Mouse (Mus musculus) limb, embryonic 10.5 days (tissue): Measurements from ENCODE around the gene Zdhhc6. TPM values are rescaled to one million over a fixed set of nuclear protein-coding genes. Genes with fewer than 3 reads are reported as not detected.

Experiments used
- DNase-seq: peaks from one replicate; pipeline ENCODE4 v3.0.0-alpha.2; 2017; ENCODE audit warnings: low spot score
- H3K27ac ChIP-seq: fragments of 300-500 bp; sonication (generic); 2 replicates; pipeline ENCODE4 v1.5.1; 2016; ENCODE audit warnings: mild to moderate bottlenecking
- H3K27me3 ChIP-seq: fragments of 300-500 bp; sonication (generic); 2 replicates; pipeline ENCODE4 v1.6.1; 2016; ENCODE audit warnings: low read depth, mild to moderate bottlenecking; ENCODE audit not compliant: poor library complexity, severe bottlenecking
- H3K36me3 ChIP-seq: fragments of 300-500 bp; sonication (generic); 2 replicates; pipeline ENCODE4 v1.6.1; 2016; ENCODE audit warnings: mild to moderate bottlenecking, moderate library complexity
- H3K4me1 ChIP-seq: fragments of 300-500 bp; sonication (generic); 2 replicates; pipeline ENCODE4 v1.6.1; 2016
- H3K4me3 ChIP-seq: fragments of 300-500 bp; sonication (generic); 2 replicates; pipeline ENCODE4 v1.5.1; 2016; ENCODE audit warnings: mild to moderate bottlenecking, moderate library complexity
- H3K9me3 ChIP-seq: fragments of 300-500 bp; sonication (generic); replicated peaks from 2 replicates; pipeline ENCODE4 v1.6.1; 2016; ENCODE audit warnings: mild to moderate bottlenecking
- WGBS: fragments of 180-500 bp; shearing (Covaris S2); methylation state at CpG from one replicate; pipeline ENCODE4 v1.1.7; 2016; 5-methylcytosine and 5-hydroxymethylcytosine counted together
- polyA plus RNA-seq: library from polyadenylated mRNA; unstranded; fragments of >200 nt; fragmentation: Nextera tagmentation; extraction: Ambion mirVana; gene quantifications from 2 replicates; pipeline ENCODE4 v1.2.1, GENCODE M21; 2016

Zdhhc6 gene
- polyA plus RNA-seq, 1 experiment from 2014 or later: 120 TPM

DNA sequence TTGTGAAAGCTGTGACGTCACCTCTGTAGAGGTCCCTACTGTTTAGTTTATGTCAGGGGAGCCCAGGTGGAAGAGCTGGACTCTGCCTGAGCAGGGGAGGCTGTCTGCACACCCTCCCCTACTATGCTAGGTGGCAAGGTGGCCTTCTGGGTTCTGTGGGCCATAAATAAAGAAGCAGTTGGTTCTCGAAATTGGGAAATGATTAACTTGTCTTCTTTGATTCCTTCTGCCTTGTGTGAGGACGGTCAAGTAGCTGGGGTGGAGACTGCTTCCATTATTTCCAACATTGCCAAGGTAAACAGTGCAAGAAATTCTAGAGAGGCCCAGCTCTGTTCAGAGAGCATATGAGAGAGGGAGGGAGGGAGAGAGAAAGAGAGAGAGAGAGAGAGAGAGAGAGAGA lies 47.7 kb downstream of the Zdhhc6 start:
- H3K27ac ChIP-seq: no peak overlapping the region
- no peak overlapping the region for H3K4me3 ChIP-seq
- WGBS: 88% methylated on average over 3 of the region's 3 CpGs
- H3K4me1 ChIP-seq: no peaks in the 10 kb centered on the region
- no peak for DNase-seq
- H3K27me3 ChIP-seq: no peaks in the 10 kb centered on the region
- H3K9me3 ChIP-seq: no peaks in the 10 kb centered on the region
- H3K36me3 ChIP-seq: no peaks in the 10 kb centered on the region

GRCm38 (mm10) chr19:55266786-55267185 lies 49.0 kb downstream of the Zdhhc6 start:
- Histone ChIP-seq H3K9me3 (no peaks in the 10 kb centered on the region), H3K4me1 (no peaks in the 10 kb centered on the region), H3K27me3 (no peaks in the 10 kb centered on the region), H3K27ac (no peak overlapping the region), H3K36me3 (no peaks in the 10 kb centered on the region), H3K4me3 (no peak overlapping the region)
- no peak for DNase-seq
- 75% methylated on average over 3 of the region's 3 CpGs for WGBS

DNA sequence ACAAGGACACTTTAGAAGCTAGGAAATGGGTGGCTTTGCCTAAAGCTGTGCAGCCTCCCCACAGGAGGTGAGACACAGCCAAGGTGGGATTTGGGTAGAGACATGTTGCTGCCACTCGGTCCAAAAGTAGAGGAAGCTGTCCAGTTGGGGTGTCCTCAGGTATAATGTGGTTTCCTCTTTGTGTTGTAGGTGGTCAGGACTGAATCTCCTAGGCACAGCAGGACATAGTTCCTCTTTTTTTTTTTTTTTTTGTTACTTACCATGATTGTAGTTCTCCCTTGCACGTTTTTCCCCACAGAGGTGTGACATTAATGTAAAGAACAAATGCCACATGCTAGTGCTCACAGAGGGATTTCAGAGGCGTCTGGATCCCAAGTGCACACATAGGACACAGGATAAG lies 50.6 kb downstream of the Zdhhc6 start:
- Histone ChIP-seq H3K4me1 (no peaks in the 10 kb centered on the region), H3K27ac (no peak overlapping the region), H3K4me3 (no peak overlapping the region), H3K27me3 (no peaks in the 10 kb centered on the region), H3K9me3 (no peaks in the 10 kb centered on the region), H3K36me3 (no peaks in the 10 kb centered on the region)
- WGBS: 86% methylated on average over 3 of the region's 3 CpGs
- no peak for DNase-seq

DNA sequence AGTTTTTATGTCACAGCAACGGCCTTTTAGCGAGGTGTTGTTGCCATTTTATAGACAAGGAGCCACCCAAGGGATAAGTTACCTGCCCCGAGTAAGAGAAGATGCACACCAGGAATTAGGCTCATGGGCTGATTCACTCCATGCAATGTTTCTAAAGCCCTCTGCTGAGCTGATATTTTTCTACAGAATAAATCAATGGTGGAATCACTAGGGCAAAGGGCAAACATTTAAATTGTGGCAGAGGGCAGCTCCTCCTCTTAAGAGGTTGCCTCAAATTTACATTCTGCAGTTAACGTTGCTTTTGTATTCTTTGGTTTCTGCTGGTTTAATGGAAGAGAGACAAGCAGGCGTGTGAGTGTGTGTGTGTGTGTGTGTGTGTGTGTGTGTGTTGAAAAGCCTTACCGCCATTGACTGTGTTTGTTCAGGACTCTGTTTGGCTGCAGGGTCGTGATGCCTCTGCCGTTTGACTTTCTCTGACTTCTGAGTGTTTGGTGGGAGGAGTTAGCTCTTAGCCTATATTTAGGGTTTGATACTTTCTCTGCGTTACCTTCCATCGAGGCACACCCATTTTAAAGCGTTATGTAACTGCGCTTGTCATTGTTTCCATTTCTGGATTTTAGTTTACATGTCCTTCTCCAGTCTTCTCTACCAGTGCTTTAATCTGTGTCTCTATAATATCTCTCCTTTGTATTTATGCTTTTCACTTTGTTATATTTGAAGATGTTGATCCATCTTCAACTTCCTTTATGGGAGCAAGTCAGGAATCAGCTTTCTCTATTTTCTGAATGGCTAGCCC lies 55.2 kb downstream of the Zdhhc6 start:
- H3K4me1 ChIP-seq: no peaks in the 10 kb centered on the region
- no peak for DNase-seq
- H3K9me3 ChIP-seq: no peaks in the 10 kb centered on the region
- H3K4me3 ChIP-seq: no peak overlapping the region
- WGBS: 79% methylated on average over 12 of the region's 12 CpGs
- H3K36me3 ChIP-seq: no peaks in the 10 kb centered on the region
- H3K27me3 ChIP-seq: no peaks in the 10 kb centered on the region
- no peak overlapping the region for H3K27ac ChIP-seq

GRCm38 (mm10) chr19:55258514-55258913 lies 57.3 kb downstream of the Zdhhc6 start:
- Histone ChIP-seq H3K27me3 (no peaks in the 10 kb centered on the region), H3K27ac (no peak overlapping the region), H3K4me1 (peaks cover 11% of the 10 kb centered on the region), H3K9me3 (no peaks in the 10 kb centered on the region), H3K36me3 (no peaks in the 10 kb centered on the region), H3K4me3 (no peak overlapping the region)
- WGBS: 87% methylated on average over 5 of the region's 5 CpGs
- no peak for DNase-seq

DNA sequence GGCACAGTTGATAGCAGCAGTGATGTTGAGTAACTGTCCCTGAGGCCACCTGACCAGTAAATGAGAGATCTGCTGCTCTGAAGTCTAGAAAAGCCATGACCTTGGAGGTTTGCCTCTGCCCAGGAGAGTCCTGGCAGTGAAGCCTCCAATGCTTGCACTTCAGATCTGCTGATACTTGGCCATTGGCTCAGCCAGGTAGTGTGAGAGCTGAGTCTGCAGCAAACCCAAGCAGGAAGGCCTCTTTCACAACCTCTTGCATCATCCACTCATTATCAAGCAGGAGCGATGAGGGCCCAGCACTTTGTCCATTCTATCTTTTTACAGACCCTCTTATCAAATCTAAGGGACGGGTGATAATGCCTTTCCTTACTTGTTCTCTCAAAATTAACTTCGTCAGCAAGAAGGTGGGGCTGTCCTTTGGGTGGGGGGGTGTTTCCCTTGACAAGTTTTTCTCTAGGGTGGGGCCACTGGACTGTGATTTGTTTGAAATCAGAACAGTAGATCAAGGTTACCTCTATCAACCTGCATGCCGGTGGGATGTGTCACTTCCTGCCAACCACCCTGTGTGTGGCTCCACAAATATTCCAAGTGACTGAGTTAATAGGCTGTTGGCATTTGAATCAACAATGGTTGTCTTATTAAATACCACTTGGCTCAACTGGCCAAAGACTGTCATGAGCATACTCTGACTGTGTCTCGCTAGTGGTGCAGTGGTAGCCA lies 58.0 kb downstream of the Zdhhc6 start:
- no peak for DNase-seq
- Histone ChIP-seq H3K36me3 (no peaks in the 10 kb centered on the region), H3K27me3 (peaks cover 3% of the 10 kb centered on the region; the same call in 1 of the 2 replicates), H3K4me3 (no peak overlapping the region), H3K27ac (no peak overlapping the region), H3K4me1 (peaks cover 18% of the 10 kb centered on the region), H3K9me3 (no peaks in the 10 kb centered on the region)
- 92% methylated on average over 5 of the region's 5 CpGs for WGBS

- no peak for DNase-seq
- Histone ChIP-seq H3K4me3 (no peak overlapping the region), H3K27me3 (peaks cover 10% of the 10 kb centered on the region), H3K4me1 (peaks cover 18% of the 10 kb centered on the region), H3K27ac (no peak overlapping the region), H3K36me3 (no peaks in the 10 kb centered on the region), H3K9me3 (no peaks in the 10 kb centered on the region)
- 92% methylated on average over 9 of the region's 9 CpGs for WGBS
Observed at GRCm38 (mm10) chr19:55256156-55256555, 59.7 kb downstream of the Zdhhc6 start.

DNA sequence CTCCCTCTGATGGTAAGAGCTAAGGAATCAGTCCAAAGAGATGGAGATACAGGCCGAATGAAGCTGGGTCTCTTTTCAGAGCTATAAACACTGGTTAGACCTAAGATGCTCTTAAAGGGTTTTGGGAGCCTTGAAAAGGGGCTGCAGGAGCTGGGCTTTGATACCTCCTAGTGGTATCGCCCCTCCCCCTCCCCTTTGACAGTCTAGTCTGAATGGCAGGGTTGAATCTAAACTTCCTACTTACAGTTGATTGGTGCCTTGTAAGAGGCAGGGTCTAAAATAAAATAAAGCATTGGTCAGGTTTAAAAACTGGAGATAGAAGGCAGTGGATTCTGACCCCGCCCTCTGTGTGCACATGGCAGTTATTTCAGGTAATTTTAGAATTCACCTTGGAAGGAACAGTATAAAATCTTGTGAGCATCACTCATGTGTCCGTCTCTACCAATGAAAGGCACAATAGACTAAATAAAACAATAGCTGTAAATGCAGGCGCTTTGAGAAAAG lies 61.3 kb downstream of the Zdhhc6 start:
- no peaks in the 10 kb centered on the region for H3K9me3 ChIP-seq
- WGBS: 13% methylated on average over 5 of the region's 5 CpGs
- no peaks in the 10 kb centered on the region for H3K36me3 ChIP-seq
- peaks cover 18% of the 10 kb centered on the region for H3K4me1 ChIP-seq
- H3K4me3 ChIP-seq: peak overlapping the region; percentile 62
- peak overlapping the region; percentile 82 for H3K27ac ChIP-seq
- DNase-seq: no peak
- peaks cover 10% of the 10 kb centered on the region for H3K27me3 ChIP-seq

GRCm38 (mm10) chr19:55253570-55254441 lies 62.0 kb downstream of the Zdhhc6 start:
- H3K27me3 ChIP-seq: peaks cover 10% of the 10 kb centered on the region
- H3K27ac ChIP-seq: peak overlapping the region; percentile 82
- no peaks in the 10 kb centered on the region for H3K9me3 ChIP-seq
- H3K4me1 ChIP-seq: peaks cover 18% of the 10 kb centered on the region
- peak; percentile 73 for DNase-seq
- under 1% methylated on average over 32 of the region's 32 CpGs for WGBS
- no peaks in the 10 kb centered on the region for H3K36me3 ChIP-seq
- H3K4me3 ChIP-seq: peak overlapping the region; percentile 62

DNA sequence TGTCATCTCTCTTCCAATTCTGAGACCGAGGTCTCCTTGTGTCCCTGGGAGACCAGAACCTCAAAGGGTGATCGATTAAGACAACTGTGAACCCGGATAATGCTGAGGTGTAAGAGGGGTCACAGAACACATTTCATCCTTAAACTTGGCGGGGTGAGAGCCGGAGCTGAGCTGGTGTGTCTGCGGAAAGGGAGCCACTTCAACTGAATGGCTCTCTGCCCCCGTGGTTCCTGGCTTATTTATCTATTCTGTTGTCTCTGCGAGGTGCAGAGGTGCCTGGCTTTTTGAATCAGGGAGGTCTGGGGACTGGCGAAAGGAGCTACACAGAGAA lies 62.6 kb downstream of the Zdhhc6 start:
- H3K36me3 ChIP-seq: no peaks in the 10 kb centered on the region
- 4% methylated on average over 9 of the region's 9 CpGs for WGBS
- no peak for DNase-seq
- H3K4me3 ChIP-seq: peak overlapping the region; percentile 62
- H3K4me1 ChIP-seq: peaks cover 18% of the 10 kb centered on the region
- H3K27me3 ChIP-seq: peaks cover 10% of the 10 kb centered on the region
- no peaks in the 10 kb centered on the region for H3K9me3 ChIP-seq
- H3K27ac ChIP-seq: peak overlapping the region; percentile 82

DNA sequence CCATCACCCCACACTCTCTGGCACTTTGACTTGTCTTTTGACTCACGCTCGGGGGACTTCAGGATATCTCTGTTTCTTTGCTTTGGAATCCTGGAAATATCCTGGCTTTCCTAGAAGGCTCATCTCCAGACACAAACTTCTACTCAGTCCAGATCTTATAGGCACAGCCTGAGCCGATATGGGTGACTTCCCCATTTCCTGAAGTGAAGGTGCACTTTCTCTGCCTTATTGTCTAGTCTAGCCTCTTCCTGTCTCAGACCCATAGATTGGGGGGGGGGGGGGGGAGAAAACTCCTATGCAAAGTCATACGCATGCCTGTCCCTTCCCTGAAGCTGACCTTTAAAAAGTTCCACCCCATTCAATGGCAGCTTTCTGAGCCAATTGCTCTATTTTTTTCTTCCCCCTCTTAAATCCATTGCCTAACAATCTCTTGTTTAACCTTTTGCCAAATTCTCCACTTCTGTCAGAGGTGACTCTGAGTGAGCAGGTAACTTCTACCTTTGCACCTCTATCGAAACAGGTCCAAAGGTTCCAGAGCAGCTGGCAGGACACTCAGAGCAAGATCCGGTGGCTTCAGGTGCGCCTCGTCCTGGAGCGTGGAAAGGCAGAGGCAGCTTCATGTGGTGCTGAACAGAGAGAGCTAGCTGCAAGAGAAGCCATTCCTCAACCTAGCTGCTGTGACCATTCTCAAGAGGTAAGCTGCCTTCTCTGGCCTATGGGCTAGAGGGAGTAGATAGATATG lies 64.3 kb downstream of the Zdhhc6 start, which contains the start of gene Acsl5:
Gene Acsl5, plus strand, starts transcription at position 556 of the 742 bp plus-strand sequence.
- no peak for DNase-seq
- Histone ChIP-seq H3K27ac (no peak within 1 kb of the TSS), H3K4me3 (no peak within 1 kb of the TSS), H3K36me3 (no peaks in the 10 kb centered on the region), H3K27me3 (peaks cover 10% of the 10 kb centered on the region), H3K9me3 (no peaks in the 10 kb centered on the region), H3K4me1 (peaks cover 18% of the 10 kb centered on the region)
- 95% methylated on average over 9 of the region's 9 CpGs for WGBS

DNA sequence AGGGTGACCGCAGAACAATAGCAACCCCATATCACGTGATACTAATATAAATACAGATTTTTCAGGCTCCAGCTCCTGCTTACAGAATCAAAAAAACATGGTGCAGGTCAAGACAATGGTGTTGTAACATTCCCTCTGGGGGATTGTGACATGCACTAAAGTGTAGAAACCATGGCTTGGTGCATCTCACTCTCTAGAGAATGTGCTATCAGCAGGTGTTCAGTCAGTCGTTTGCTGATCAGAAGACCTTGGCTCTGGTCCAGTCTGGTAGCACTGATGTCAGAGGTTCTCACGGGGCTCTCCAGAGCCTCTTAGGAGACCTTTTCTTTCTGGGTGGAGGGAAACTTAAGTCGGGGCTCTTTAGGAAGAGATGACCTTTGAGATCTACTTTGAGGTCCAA lies 65.4 kb downstream of the Zdhhc6 start:
- no peaks in the 10 kb centered on the region for H3K36me3 ChIP-seq
- no peak for DNase-seq
- H3K4me3 ChIP-seq: no peak overlapping the region
- 87% methylated on average over 5 of the region's 5 CpGs for WGBS
- H3K9me3 ChIP-seq: no peaks in the 10 kb centered on the region
- peaks cover 18% of the 10 kb centered on the region for H3K4me1 ChIP-seq
- peaks cover 10% of the 10 kb centered on the region for H3K27me3 ChIP-seq
- H3K27ac ChIP-seq: no peak overlapping the region
